Mouse (Mus musculus) ES-Bruce4 (cell line): Measurements from ENCODE around the gene Arhgap15. TPM values are rescaled to one million over a fixed set of nuclear protein-coding genes. Genes with fewer than 3 reads are reported as not detected.

Experiments used
- H3K27ac ChIP-seq: 2 replicates; pipeline ENCODE4 v1.5.1; 2012; ENCODE audit warnings: low read length, inconsistent platforms; ENCODE audit not compliant: insufficient read depth
- H3K27me3 ChIP-seq: 2 replicates; pipeline ENCODE4 v1.6.1; 2012; ENCODE audit warnings: mild to moderate bottlenecking, low read length, inconsistent platforms; ENCODE audit not compliant: control insufficient read depth, poor library complexity, insufficient read depth, severe bottlenecking
- H3K36me3 ChIP-seq: 2 replicates; pipeline ENCODE4 v1.6.1; 2012; ENCODE audit warnings: inconsistent platforms, mild to moderate bottlenecking, low read length, moderate library complexity; ENCODE audit not compliant: control insufficient read depth, poor library complexity, insufficient read depth, severe bottlenecking
- H3K4me1 ChIP-seq: one replicate; pipeline ENCODE4 v1.8.1; 2011; ENCODE audit warnings: low read length; ENCODE audit not compliant: control insufficient read depth, insufficient read depth
- H3K4me3 ChIP-seq: 2 replicates; pipeline ENCODE4 v1.5.1; 2011; ENCODE audit warnings: low read depth, mild to moderate bottlenecking, low read length
- H3K9ac ChIP-seq: 2 replicates; pipeline ENCODE4 v1.6.1; 2012; ENCODE audit warnings: low read depth, mild to moderate bottlenecking, inconsistent platforms; ENCODE audit not compliant: poor library complexity, severe bottlenecking
- H3K9me3 ChIP-seq: replicated peaks from 2 replicates; pipeline ENCODE4 v1.6.1; 2012; ENCODE audit warnings: mild to moderate bottlenecking, low read length, inconsistent platforms; ENCODE audit not compliant: control insufficient read depth, poor library complexity, insufficient read depth, severe bottlenecking
- CTCF ChIP-seq: IDR thresholded peaks from one replicate; pipeline ENCODE4 v1.8.1; 2011; ENCODE audit warnings: low read depth, low read length
- EP300 ChIP-seq: IDR thresholded peaks from 2 replicates; pipeline ENCODE4 v1.6.1; 2011; ENCODE audit warnings: low read depth, low read length; ENCODE audit not compliant: insufficient read depth
- POLR2A ChIP-seq: IDR thresholded peaks from one replicate; pipeline ENCODE4 v1.8.1; 2011; ENCODE audit warnings: low read length; ENCODE audit not compliant: insufficient read depth
- polyA plus RNA-seq: library from polyadenylated mRNA; stranded (reverse); fragments of >200 nt; gene quantifications from 2 replicates; pipeline ENCODE4 v1.2.4, GENCODE M21; 2011; ENCODE audit warnings: low read depth; ENCODE audit not compliant: missing spikeins, insufficient read depth, insufficient read length

Arhgap15 gene
- polyA plus RNA-seq, 1 experiment: not detected

GRCm38 (mm10) chr2:44060716-44061115 is 312.1 kb downstream of the Arhgap15 start:
- TF ChIP-seq EP300 (no peak), POLR2A (no peak), CTCF (no peak)
- H3K27ac ChIP-seq: no peak overlapping the region
- no peaks in the 10 kb centered on the region for H3K36me3 ChIP-seq
- no peaks in the 10 kb centered on the region for H3K4me1 ChIP-seq
- no peaks in the 10 kb centered on the region for H3K9me3 ChIP-seq
- H3K9ac ChIP-seq: no peak overlapping the region
- H3K27me3 ChIP-seq: no peaks in the 10 kb centered on the region
- no peak overlapping the region for H3K4me3 ChIP-seq

DNA sequence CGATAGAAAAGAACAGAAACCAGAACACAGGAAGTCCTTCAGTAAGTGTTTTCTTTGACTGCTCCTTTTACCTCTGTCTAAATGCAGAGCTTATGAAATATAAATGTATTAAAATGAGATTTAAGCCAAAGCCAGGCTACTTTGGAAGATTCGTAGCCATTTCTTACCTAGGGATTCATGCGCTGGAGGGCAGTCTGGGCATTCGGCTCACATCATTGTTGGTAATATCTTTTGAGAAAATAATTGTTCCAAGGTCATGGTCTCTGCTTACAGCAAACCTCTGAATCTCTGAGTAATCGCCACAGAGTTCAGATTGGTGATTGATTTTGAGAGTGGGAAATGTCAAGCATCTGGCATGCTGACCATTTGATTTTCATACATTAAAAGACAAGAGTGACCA is 316.4 kb downstream of the Arhgap15 start:
- Histone ChIP-seq H3K36me3 (no peaks in the 10 kb centered on the region), H3K27me3 (no peaks in the 10 kb centered on the region), H3K4me3 (no peak overlapping the region), H3K9ac (no peak overlapping the region), H3K9me3 (no peaks in the 10 kb centered on the region), H3K27ac (no peak overlapping the region), H3K4me1 (no peaks in the 10 kb centered on the region)
- no peak for TF ChIP-seq EP300
- no peak for TF ChIP-seq CTCF
- TF ChIP-seq POLR2A: no peak

DNA sequence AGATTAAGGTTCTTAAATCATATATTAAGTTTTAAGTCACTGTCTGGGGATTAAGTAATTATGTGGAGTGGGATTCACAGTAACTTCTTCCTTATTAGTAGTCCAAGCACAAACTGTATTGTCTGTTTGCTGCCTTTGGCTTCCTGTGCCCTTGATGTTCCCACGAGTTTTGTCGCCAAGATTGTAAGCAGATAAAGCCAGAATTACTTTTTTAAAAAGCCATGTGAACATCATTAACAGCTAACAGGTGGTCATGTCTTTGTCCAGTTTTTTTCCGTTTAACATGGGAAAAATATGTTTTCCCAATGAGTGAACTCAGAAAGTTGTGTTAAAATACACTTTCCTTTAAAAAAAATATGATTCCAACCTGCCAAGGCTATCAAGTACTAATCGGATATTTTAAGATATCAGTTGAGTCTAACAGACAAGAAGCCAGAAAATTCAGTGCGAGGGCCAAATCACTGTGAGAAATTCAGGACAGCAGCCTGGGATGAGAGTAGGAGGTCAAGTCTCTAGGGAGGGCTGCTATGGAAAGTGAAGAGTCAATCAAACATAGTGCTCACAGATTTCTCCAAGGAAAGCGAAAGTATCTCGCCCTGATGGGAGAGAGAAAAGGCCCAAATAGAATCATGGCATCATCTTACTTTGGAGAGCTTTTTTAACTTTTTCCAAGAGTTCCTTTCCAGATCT is 319.7 kb downstream of the Arhgap15 start:
- H3K36me3 ChIP-seq: no peaks in the 10 kb centered on the region
- no peak overlapping the region for H3K27ac ChIP-seq
- H3K4me1 ChIP-seq: no peaks in the 10 kb centered on the region
- H3K9ac ChIP-seq: no peak overlapping the region
- H3K4me3 ChIP-seq: no peak overlapping the region
- no peak for TF ChIP-seq CTCF
- no peaks in the 10 kb centered on the region for H3K9me3 ChIP-seq
- no peaks in the 10 kb centered on the region for H3K27me3 ChIP-seq

GRCm38 (mm10) chr2:44068906-44069305 is 320.3 kb downstream of the Arhgap15 start:
- H3K4me1 ChIP-seq: no peaks in the 10 kb centered on the region
- no peak overlapping the region for H3K9ac ChIP-seq
- no peaks in the 10 kb centered on the region for H3K36me3 ChIP-seq
- no peaks in the 10 kb centered on the region for H3K27me3 ChIP-seq
- H3K27ac ChIP-seq: no peak overlapping the region
- no peak for TF ChIP-seq CTCF
- TF ChIP-seq POLR2A: no peak
- TF ChIP-seq EP300: no peak
- no peak overlapping the region for H3K4me3 ChIP-seq
- H3K9me3 ChIP-seq: no peaks in the 10 kb centered on the region

DNA sequence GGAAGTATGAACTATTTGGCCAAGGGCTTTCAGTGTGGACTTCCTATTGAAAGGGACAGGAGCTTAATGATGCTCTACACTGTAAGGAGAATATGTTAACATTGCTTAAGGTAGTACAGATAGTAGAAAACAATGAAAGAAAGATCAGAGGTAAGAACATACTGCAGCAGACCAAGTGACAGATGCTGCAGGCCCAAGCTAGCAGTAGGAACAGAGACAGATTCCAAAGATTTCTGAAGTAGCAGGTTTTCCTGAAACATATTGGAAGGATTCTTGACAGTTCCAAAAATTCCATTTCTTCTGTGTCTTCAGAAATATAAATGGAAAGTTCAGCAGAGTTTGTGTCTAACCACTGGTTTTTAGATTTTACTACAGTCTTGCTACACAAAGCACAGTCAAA is 327.9 kb downstream of the Arhgap15 start:
- H3K27ac ChIP-seq: no peak overlapping the region
- TF ChIP-seq CTCF: no peak
- TF ChIP-seq POLR2A: no peak
- no peak for TF ChIP-seq EP300
- H3K4me1 ChIP-seq: no peaks in the 10 kb centered on the region
- H3K9ac ChIP-seq: no peak overlapping the region
- H3K27me3 ChIP-seq: no peaks in the 10 kb centered on the region
- no peaks in the 10 kb centered on the region for H3K9me3 ChIP-seq
- no peaks in the 10 kb centered on the region for H3K36me3 ChIP-seq
- H3K4me3 ChIP-seq: no peak overlapping the region

DNA sequence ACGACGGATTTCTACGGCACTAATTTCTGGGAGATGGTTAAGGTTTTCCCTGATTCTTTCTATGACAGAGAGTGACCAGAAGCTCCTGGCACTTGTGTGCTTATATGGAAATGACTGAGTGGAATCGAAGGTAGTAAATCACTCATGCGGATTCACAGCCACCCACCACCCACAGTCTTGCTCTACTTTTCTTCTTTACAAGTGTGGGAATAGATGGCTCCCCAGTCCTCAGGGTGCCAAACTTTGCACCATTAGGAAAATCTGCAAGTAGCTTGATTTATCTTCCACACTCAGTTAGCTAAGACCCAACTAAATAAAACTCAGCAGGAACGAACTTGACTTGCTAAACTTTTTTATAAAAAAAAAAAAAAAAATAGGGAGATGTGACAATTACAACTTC is 331.9 kb downstream of the Arhgap15 start:
- H3K9me3 ChIP-seq: no peaks in the 10 kb centered on the region
- no peak overlapping the region for H3K9ac ChIP-seq
- no peak overlapping the region for H3K27ac ChIP-seq
- H3K36me3 ChIP-seq: no peaks in the 10 kb centered on the region
- no peaks in the 10 kb centered on the region for H3K27me3 ChIP-seq
- no peak for TF ChIP-seq CTCF
- no peak for TF ChIP-seq POLR2A
- no peak for TF ChIP-seq EP300
- no peaks in the 10 kb centered on the region for H3K4me1 ChIP-seq
- no peak overlapping the region for H3K4me3 ChIP-seq
